Mouse (Mus musculus) limb, embryonic 14.5 days (tissue): ENCODE results near the gene Aspscr1. TPM values are rescaled to one million over a fixed set of nuclear protein-coding genes. Genes with fewer than 3 reads are reported as not detected.

Experiments used
- ATAC-seq: fragments of 200-750 bp; cut with Nextera tagmentation; 2 replicates; pipeline ENCODE4 v1.8.0; 2017; ENCODE audit warnings: low read depth, moderate number of reproducible peaks, moderate TSS enrichment; ENCODE audit not compliant: low FRiP score
- DNase-seq: peaks from one replicate; pipeline ENCODE4 v3.0.0-alpha.2; 2015; ENCODE audit warnings: low spot score
- H3K27ac ChIP-seq: fragments of 300-500 bp; sonication (generic); replicated peaks from 2 replicates; pipeline ENCODE4 v1.5.1; 2014; ENCODE audit warnings: low read depth, mild to moderate bottlenecking, low read length, moderate library complexity, mixed read lengths
- H3K27me3 ChIP-seq: fragments of 300-500 bp; sonication (generic); 2 replicates; pipeline ENCODE4 v1.6.1; 2014; ENCODE audit warnings: low read length, mixed read lengths; ENCODE audit not compliant: control insufficient read depth, insufficient read depth
- H3K36me3 ChIP-seq: fragments of 300-500 bp; sonication (generic); 2 replicates; pipeline ENCODE4 v1.6.1; 2014; ENCODE audit warnings: mild to moderate bottlenecking, low read length, moderate library complexity, mixed read lengths; ENCODE audit not compliant: control insufficient read depth, insufficient read depth
- H3K4me1 ChIP-seq: fragments of 300-500 bp; sonication (generic); 2 replicates; pipeline ENCODE4 v1.6.1; 2014; ENCODE audit warnings: antibody characterized with exemption, low read length, mixed read lengths; ENCODE audit not compliant: control insufficient read depth, insufficient read depth
- H3K4me2 ChIP-seq: fragments of 300-500 bp; sonication (generic); replicated peaks from 2 replicates; pipeline ENCODE4 v1.6.1; 2014; ENCODE audit warnings: low read depth, mild to moderate bottlenecking, low read length, moderate library complexity; ENCODE audit not compliant: severe bottlenecking
- H3K4me3 ChIP-seq: fragments of 300-500 bp; sonication (generic); replicated peaks from 2 replicates; pipeline ENCODE4 v1.5.1; 2014; ENCODE audit warnings: low read length
- H3K9ac ChIP-seq: fragments of 300-500 bp; sonication (generic); 2 replicates; pipeline ENCODE4 v1.6.1; 2014; ENCODE audit warnings: mild to moderate bottlenecking, low read depth, low read length, moderate library complexity; ENCODE audit not compliant: severe bottlenecking
- H3K9me3 ChIP-seq: fragments of 300-500 bp; sonication (generic); 2 replicates; pipeline ENCODE4 v1.6.1; 2016; ENCODE audit warnings: low read length; ENCODE audit not compliant: control insufficient read depth
- POLR2A ChIP-seq: fragments of 200-500 bp; IDR thresholded peaks from 2 replicates; pipeline ENCODE4 v1.8.0; 2012; ENCODE audit warnings: inconsistent platforms, mild to moderate bottlenecking, moderate library complexity, borderline replicate concordance; ENCODE audit not compliant: insufficient read depth, insufficient read length; ENCODE audit errors: extremely low read depth
- WGBS: fragments of 180-500 bp; shearing (Covaris S2); extraction: QIAGEN DNeasy Blood & Tissue Kit; methylation state at CpG from one replicate; pipeline ENCODE4 v1.1.7; 2014; 5-methylcytosine and 5-hydroxymethylcytosine counted together
- microRNA-seq: library from miRNA; unstranded; fragments of <30 nt; microRNA quantifications from one replicate; pipeline ENCODE4, GENCODE M21; 2016
- polyA plus RNA-seq, 2 experiments: library from polyadenylated mRNA; depleted of rRNA in 1 of 2; stranded (reverse) in 1 of 2; unstranded in 1 of 2; fragments of >200 nt; fragmentation: Nextera tagmentation in 1 of 2; extraction: Ambion mirVana in 1 of 2; gene quantifications; 2 replicates each; pipeline versions ENCODE4 v1.2.1 to v1.2.3; 2012 to 2014

Gene Aspscr1
- polyA plus RNA-seq, 2 experiments, result 73.9 to 96.1 TPM

GRCm38 (mm10) chr11:120740981-120741380, 68.2 kb downstream of the Aspscr1 start:
- WGBS, result 89% methylated on average over 5 of the region's 5 CpGs
- TF ChIP-seq POLR2A, result no peak
- Histone ChIP-seq H3K9me3 (no peaks in the 10 kb centered on the region), H3K4me2 (no peak overlapping the region), H3K4me1 (no peaks in the 10 kb centered on the region), H3K27ac (no peak overlapping the region), H3K4me3 (no peak overlapping the region), H3K36me3 (no peaks in the 10 kb centered on the region), H3K9ac (no peak overlapping the region), H3K27me3 (no peaks in the 10 kb centered on the region)
- no peak for ATAC-seq
- no peak for DNase-seq

- no peak overlapping the region for H3K27ac ChIP-seq
- no peak for TF ChIP-seq POLR2A
- no peak for ATAC-seq
- no peak overlapping the region for H3K4me3 ChIP-seq
- H3K36me3 ChIP-seq, result no peaks in the 10 kb centered on the region
- no peaks in the 10 kb centered on the region for H3K27me3 ChIP-seq
- H3K9ac ChIP-seq, result no peak overlapping the region
- H3K4me2 ChIP-seq, result no peak overlapping the region
- DNase-seq, result no peak
- no peaks in the 10 kb centered on the region for H3K9me3 ChIP-seq
- WGBS, result 67% methylated on average over 7 of the region's 7 CpGs
- no peaks in the 10 kb centered on the region for H3K4me1 ChIP-seq
Observed at GRCm38 (mm10) chr11:120744121-120744701, 71.4 kb downstream of the Aspscr1 start.

GRCm38 (mm10) chr11:120747974-120748373, 75.2 kb downstream of the Aspscr1 start:
- no peak for ATAC-seq
- 39% methylated on average over 4 of the region's 4 CpGs for WGBS
- Histone ChIP-seq H3K36me3 (no peaks in the 10 kb centered on the region), H3K27me3 (no peaks in the 10 kb centered on the region), H3K9ac (no peak overlapping the region), H3K4me2 (no peak overlapping the region), H3K4me3 (no peak overlapping the region), H3K9me3 (no peaks in the 10 kb centered on the region), H3K27ac (no peak overlapping the region), H3K4me1 (no peaks in the 10 kb centered on the region)
- no peak for DNase-seq
- TF ChIP-seq POLR2A, result no peak

GRCm38 (mm10) chr11:120749430-120749829, 76.7 kb downstream of the Aspscr1 start:
- Histone ChIP-seq H3K4me1 (no peaks in the 10 kb centered on the region), H3K36me3 (no peaks in the 10 kb centered on the region), H3K4me2 (no peak overlapping the region), H3K4me3 (no peak overlapping the region), H3K9ac (no peak overlapping the region), H3K9me3 (no peaks in the 10 kb centered on the region), H3K27ac (no peak overlapping the region), H3K27me3 (no peaks in the 10 kb centered on the region)
- no peak for ATAC-seq
- TF ChIP-seq POLR2A, result no peak
- no peak for DNase-seq
- 60% methylated on average over 8 of the region's 8 CpGs for WGBS

- Histone ChIP-seq H3K27me3 (no peaks in the 10 kb centered on the region), H3K27ac (no peak overlapping the region), H3K36me3 (no peaks in the 10 kb centered on the region), H3K4me3 (no peak overlapping the region), H3K9ac (0 out of 2 replicates have a peak overlapping the region, but pooled peaks have one; percentile 4), H3K4me2 (no peak overlapping the region), H3K9me3 (no peaks in the 10 kb centered on the region), H3K4me1 (no peaks in the 10 kb centered on the region)
- ATAC-seq (no peak), DNase-seq (no peak)
- WGBS, result 74% methylated on average over 4 of the region's 4 CpGs
- no peak for TF ChIP-seq POLR2A
Observed at GRCm38 (mm10) chr11:120751606-120752005, 78.8 kb downstream of the Aspscr1 start.

Small RNA genes lying within 50 kb of the gene (microRNA-seq; reads per million reads assigned to microRNA genes)
- 0.69 reads per million for gene Mir6936

Other genes starting within 250 kb of the Aspscr1 start
Only the 30 nearest of the 32 such genes appear.
- gene Pde6g, start 219.5 kb upstream of the Aspscr1 start, polyA plus RNA-seq (2012; rRNA removed), result 0.31 and 0.70 TPM in 2 replicates
- gene Pde6g, start 219.5 kb upstream of the Aspscr1 start, polyA plus RNA-seq (2014; fragmentation: Nextera tagmentation; extraction: Ambion mirVana), result not detected in 2 replicates
- 12.3 and 14.7 TPM in 2 replicates for gene Oxld1, start 214.9 kb upstream of the Aspscr1 start, polyA plus RNA-seq (2012; rRNA removed)
- gene Oxld1, start 214.9 kb upstream of the Aspscr1 start, polyA plus RNA-seq (2014; fragmentation: Nextera tagmentation; extraction: Ambion mirVana), result 12.8 and 14.3 TPM in 2 replicates
- gene Ccdc137, start 214.9 kb upstream of the Aspscr1 start, polyA plus RNA-seq (2012; rRNA removed), result 42.1 and 43.0 TPM in 2 replicates
- gene Ccdc137, start 214.9 kb upstream of the Aspscr1 start, polyA plus RNA-seq (2014; fragmentation: Nextera tagmentation; extraction: Ambion mirVana), result 29.2 TPM in 2 replicates
- 45.2 and 52.7 TPM in 2 replicates for gene Arl16, start 205.4 kb upstream of the Aspscr1 start, polyA plus RNA-seq (2012; rRNA removed)
- gene Arl16, start 205.4 kb upstream of the Aspscr1 start, polyA plus RNA-seq (2014; fragmentation: Nextera tagmentation; extraction: Ambion mirVana), result 48.9 and 49.7 TPM in 2 replicates
- 87.0 and 101 TPM in 2 replicates for gene Mrpl12, start 188.4 kb upstream of the Aspscr1 start, polyA plus RNA-seq (2012; rRNA removed)
- gene Mrpl12, start 188.4 kb upstream of the Aspscr1 start, polyA plus RNA-seq (2014; fragmentation: Nextera tagmentation; extraction: Ambion mirVana), result 127 and 142 TPM in 2 replicates
- 54.4 and 75.1 TPM in 2 replicates for gene Slc25a10, start 181.1 kb upstream of the Aspscr1 start, polyA plus RNA-seq (2012; rRNA removed)
- 44.1 and 44.4 TPM in 2 replicates for gene Slc25a10, start 181.1 kb upstream of the Aspscr1 start, polyA plus RNA-seq (2014; fragmentation: Nextera tagmentation; extraction: Ambion mirVana)
- gene Gcgr, start 142.3 kb upstream of the Aspscr1 start, polyA plus RNA-seq (2012; rRNA removed), result 11.2 and 15.0 TPM in 2 replicates
- 4.9 and 6.3 TPM in 2 replicates for gene Gcgr, start 142.3 kb upstream of the Aspscr1 start, polyA plus RNA-seq (2014; fragmentation: Nextera tagmentation; extraction: Ambion mirVana)
- 203 and 265 TPM in 2 replicates for gene Mcrip1, start 123.2 kb upstream of the Aspscr1 start, polyA plus RNA-seq (2012; rRNA removed)
- 271 and 274 TPM in 2 replicates for gene Mcrip1, start 123.2 kb upstream of the Aspscr1 start, polyA plus RNA-seq (2014; fragmentation: Nextera tagmentation; extraction: Ambion mirVana)
- gene Ppp1r27, start 121.8 kb upstream of the Aspscr1 start, polyA plus RNA-seq (2012; rRNA removed), result 2.7 and 3.7 TPM in 2 replicates
- 3.3 and 3.5 TPM in 2 replicates for gene Ppp1r27, start 121.8 kb upstream of the Aspscr1 start, polyA plus RNA-seq (2014; fragmentation: Nextera tagmentation; extraction: Ambion mirVana)
- 569 and 645 TPM in 2 replicates for gene P4hb, start 99.7 kb upstream of the Aspscr1 start, polyA plus RNA-seq (2012; rRNA removed)
- gene P4hb, start 99.7 kb upstream of the Aspscr1 start, polyA plus RNA-seq (2014; fragmentation: Nextera tagmentation; extraction: Ambion mirVana), result 968 and 988 TPM in 2 replicates
- 610 and 750 TPM in 2 replicates for gene Arhgdia, start 91.3 kb upstream of the Aspscr1 start, polyA plus RNA-seq (2012; rRNA removed)
- gene Arhgdia, start 91.3 kb upstream of the Aspscr1 start, polyA plus RNA-seq (2014; fragmentation: Nextera tagmentation; extraction: Ambion mirVana), result 566 and 572 TPM in 2 replicates
- gene Alyref, start 74.6 kb upstream of the Aspscr1 start, polyA plus RNA-seq (2012; rRNA removed), result 96.8 and 143 TPM in 2 replicates
- 478 TPM in 2 replicates for gene Alyref, start 74.6 kb upstream of the Aspscr1 start, polyA plus RNA-seq (2014; fragmentation: Nextera tagmentation; extraction: Ambion mirVana)
- gene Anapc11, start 74.6 kb upstream of the Aspscr1 start, polyA plus RNA-seq (2012; rRNA removed), result 190 and 205 TPM in 2 replicates
- gene Anapc11, start 74.6 kb upstream of the Aspscr1 start, polyA plus RNA-seq (2014; fragmentation: Nextera tagmentation; extraction: Ambion mirVana), result 248 and 254 TPM in 2 replicates
- gene Npb, start 64.5 kb upstream of the Aspscr1 start, polyA plus RNA-seq (2012; rRNA removed), result 2.1 and 3.3 TPM in 2 replicates
- gene Npb, start 64.5 kb upstream of the Aspscr1 start, polyA plus RNA-seq (2014; fragmentation: Nextera tagmentation; extraction: Ambion mirVana), result 2.1 and 2.7 TPM in 2 replicates
- gene Pcyt2, start 55.0 kb upstream of the Aspscr1 start, polyA plus RNA-seq (2012; rRNA removed), result 247 and 305 TPM in 2 replicates
- gene Pcyt2, start 55.0 kb upstream of the Aspscr1 start, polyA plus RNA-seq (2014; fragmentation: Nextera tagmentation; extraction: Ambion mirVana), result 101 and 119 TPM in 2 replicates
- gene Sirt7, start 47.7 kb upstream of the Aspscr1 start, polyA plus RNA-seq (2012; rRNA removed), result 43.7 and 47.0 TPM in 2 replicates
- gene Sirt7, start 47.7 kb upstream of the Aspscr1 start, polyA plus RNA-seq (2014; fragmentation: Nextera tagmentation; extraction: Ambion mirVana), result 27.5 and 28.9 TPM in 2 replicates
- 56.9 and 67.7 TPM in 2 replicates for gene Mafg, start 39.4 kb upstream of the Aspscr1 start, polyA plus RNA-seq (2012; rRNA removed)
- 26.1 and 30.5 TPM in 2 replicates for gene Mafg, start 39.4 kb upstream of the Aspscr1 start, polyA plus RNA-seq (2014; fragmentation: Nextera tagmentation; extraction: Ambion mirVana)
- 66.4 and 78.8 TPM in 2 replicates for gene Pycr1, start 29.2 kb upstream of the Aspscr1 start, polyA plus RNA-seq (2012; rRNA removed)
- 50.3 and 56.9 TPM in 2 replicates for gene Pycr1, start 29.2 kb upstream of the Aspscr1 start, polyA plus RNA-seq (2014; fragmentation: Nextera tagmentation; extraction: Ambion mirVana)
- 0.22 and 0.60 TPM in 2 replicates for gene Myadml2, start 24.8 kb upstream of the Aspscr1 start, polyA plus RNA-seq (2012; rRNA removed)
- gene Myadml2, start 24.8 kb upstream of the Aspscr1 start, polyA plus RNA-seq (2014; fragmentation: Nextera tagmentation; extraction: Ambion mirVana), result 0.68 and 1.6 TPM in 2 replicates
- 12.8 and 17.7 TPM in 2 replicates for gene Notum, start 11.8 kb upstream of the Aspscr1 start, polyA plus RNA-seq (2012; rRNA removed)
- 4.6 and 4.7 TPM in 2 replicates for gene Notum, start 11.8 kb upstream of the Aspscr1 start, polyA plus RNA-seq (2014; fragmentation: Nextera tagmentation; extraction: Ambion mirVana)
- gene Cenpx, start 40.8 kb downstream of the Aspscr1 start, polyA plus RNA-seq (2012; rRNA removed), result 101 and 107 TPM in 2 replicates
- 159 and 161 TPM in 2 replicates for gene Cenpx, start 40.8 kb downstream of the Aspscr1 start, polyA plus RNA-seq (2014; fragmentation: Nextera tagmentation; extraction: Ambion mirVana)
- gene Lrrc45, start 41.0 kb downstream of the Aspscr1 start, polyA plus RNA-seq (2012; rRNA removed), result 91.3 and 98.3 TPM in 2 replicates
- gene Lrrc45, start 41.0 kb downstream of the Aspscr1 start, polyA plus RNA-seq (2014; fragmentation: Nextera tagmentation; extraction: Ambion mirVana), result 48.1 and 51.7 TPM in 2 replicates
- 90.1 and 95.1 TPM in 2 replicates for gene Rac3, start 48.5 kb downstream of the Aspscr1 start, polyA plus RNA-seq (2012; rRNA removed)
- 14.1 and 18.3 TPM in 2 replicates for gene Rac3, start 48.5 kb downstream of the Aspscr1 start, polyA plus RNA-seq (2014; fragmentation: Nextera tagmentation; extraction: Ambion mirVana)
- 18.5 and 21.4 TPM in 2 replicates for gene Dcxr, start 54.3 kb downstream of the Aspscr1 start, polyA plus RNA-seq (2012; rRNA removed)
- 21.8 and 26.2 TPM in 2 replicates for gene Dcxr, start 54.3 kb downstream of the Aspscr1 start, polyA plus RNA-seq (2014; fragmentation: Nextera tagmentation; extraction: Ambion mirVana)
- gene Cbr2, start 59.1 kb downstream of the Aspscr1 start, polyA plus RNA-seq (2012; rRNA removed), result 11.9 and 19.6 TPM in 2 replicates
- gene Cbr2, start 59.1 kb downstream of the Aspscr1 start, polyA plus RNA-seq (2014; fragmentation: Nextera tagmentation; extraction: Ambion mirVana), result 7.3 and 10.8 TPM in 2 replicates
- 1.8 and 1.9 TPM in 2 replicates for gene Hmga1b, start 89.8 kb downstream of the Aspscr1 start, polyA plus RNA-seq (2012; rRNA removed)
- gene Hmga1b, start 89.8 kb downstream of the Aspscr1 start, polyA plus RNA-seq (2014; fragmentation: Nextera tagmentation; extraction: Ambion mirVana), result 4.2 and 4.5 TPM in 2 replicates
- gene Rfng, start 111.2 kb downstream of the Aspscr1 start, polyA plus RNA-seq (2012; rRNA removed), result 61.0 and 79.7 TPM in 2 replicates
- gene Rfng, start 111.2 kb downstream of the Aspscr1 start, polyA plus RNA-seq (2014; fragmentation: Nextera tagmentation; extraction: Ambion mirVana), result 36.8 and 39.0 TPM in 2 replicates
- gene Gps1, start 111.3 kb downstream of the Aspscr1 start, polyA plus RNA-seq (2012; rRNA removed), result 236 and 273 TPM in 2 replicates
- 248 and 249 TPM in 2 replicates for gene Gps1, start 111.3 kb downstream of the Aspscr1 start, polyA plus RNA-seq (2014; fragmentation: Nextera tagmentation; extraction: Ambion mirVana)
- gene Dus1l, start 123.4 kb downstream of the Aspscr1 start, polyA plus RNA-seq (2012; rRNA removed), result 55.3 and 55.8 TPM in 2 replicates
- gene Dus1l, start 123.4 kb downstream of the Aspscr1 start, polyA plus RNA-seq (2014; fragmentation: Nextera tagmentation; extraction: Ambion mirVana), result 60.2 and 63.4 TPM in 2 replicates
- gene Fasn, start 151.6 kb downstream of the Aspscr1 start, polyA plus RNA-seq (2012; rRNA removed), result 187 and 282 TPM in 2 replicates
- gene Fasn, start 151.6 kb downstream of the Aspscr1 start, polyA plus RNA-seq (2014; fragmentation: Nextera tagmentation; extraction: Ambion mirVana), result 81.9 and 86.7 TPM in 2 replicates